Comparison of ENCODE assay signal across 8 mouse cellular contexts in the genomic region with DNA sequence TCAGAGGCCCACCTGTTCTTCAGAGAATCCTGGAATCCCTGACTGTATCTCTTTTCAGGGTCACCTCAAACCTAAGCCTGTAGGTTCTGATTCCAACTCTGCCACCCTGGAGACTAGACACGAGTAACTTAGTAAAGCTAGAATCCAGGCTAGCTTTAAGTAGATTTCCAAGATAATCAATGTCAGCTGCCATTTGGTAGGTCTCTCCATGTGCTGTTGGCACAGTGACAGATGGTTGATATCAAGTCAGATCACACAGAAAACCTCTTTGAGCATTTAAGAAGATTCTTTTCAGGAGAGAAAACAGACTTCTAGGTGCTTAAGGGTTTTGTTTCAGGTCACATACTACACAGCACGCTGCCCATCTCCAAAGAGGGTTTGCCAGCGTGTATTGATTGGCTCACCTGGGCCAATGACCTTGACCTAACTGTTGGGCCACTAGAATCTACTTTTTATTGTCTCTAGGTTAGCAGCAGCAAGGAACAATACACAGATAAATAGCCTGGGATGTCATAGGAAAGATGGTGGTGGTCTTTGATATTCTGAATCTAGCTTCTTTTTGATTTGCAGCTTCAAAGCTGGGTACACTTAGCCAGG. TPM values are rescaled to one million over a fixed set of nuclear protein-coding genes. Genes with fewer than 3 reads are reported as not detected.
DNase-seq lines count a peak whose midpoint lies in the region; ATAC-seq and TF ChIP-seq lines count a peak whose summit lies in the region.

A gene (minus strand): TSS at position 94 of the 597 bp plus-strand sequence.

- peak within 1 kb of the TSS; percentile 97 for H3K4me3 ChIP-seq in gastrocnemius, adult 2 months
- H3K4me3 ChIP-seq in forebrain, embryonic 10.5 days, result peak within 1 kb of the TSS; percentile 62
- H3K4me3 ChIP-seq in liver, embryonic 13.5 days (replicated peaks), result peak within 1 kb of the TSS; percentile 71

- H3K27ac ChIP-seq in gastrocnemius, adult 2 months, result peak within 1 kb of the TSS; percentile 93
- peak within 1 kb of the TSS; percentile 86 for H3K27ac ChIP-seq in forebrain, embryonic 10.5 days
- H3K27ac ChIP-seq in liver, embryonic 13.5 days, result peak within 1 kb of the TSS; percentile 57

- H3K36me3 ChIP-seq in forebrain, embryonic 10.5 days (replicated peaks), result peaks cover 28% of the 10 kb centered on the region
- H3K36me3 ChIP-seq in liver, embryonic 13.5 days, result peaks cover 27% of the 10 kb centered on the region

- H3K4me2 ChIP-seq in liver, embryonic 13.5 days, result peak within 1 kb of the TSS; percentile 85

- peak within 1 kb of the TSS; percentile 77 for H3K9ac ChIP-seq in liver, embryonic 13.5 days

- WGBS in forebrain, embryonic 10.5 days, result 81% methylated on average over 3 of the region's 3 CpGs
- 68% methylated on average over 3 of the region's 3 CpGs for WGBS in liver, embryonic 13.5 days (ENCODE audit: insufficient replicate concordance)

- intact Hi-C loops in gastrocnemius, adult 2 months (cut with DNase I), result loop anchor here (2.0 kb wide), 1 partner anchor 95 kb away; a partner anchor contains a TSS

- H3K4me1 ChIP-seq in forebrain, embryonic 10.5 days, result peaks cover 11% of the 10 kb centered on the region
- peaks cover 61% of the 10 kb centered on the region for H3K4me1 ChIP-seq in liver, embryonic 13.5 days (replicated peaks)

- no peak for DNase-seq in gastrocnemius, adult 2 months
- no peak for DNase-seq in gastrocnemius, postnatal 10 days
- DNase-seq in 416B (ENCODE audit: low read depth), result peak; percentile 22
- DNase-seq in forebrain, embryonic 10.5 days (ENCODE audit: extremely low spot score, low spot score), result no peak
- no peak for DNase-seq in liver, embryonic 13.5 days
- no peak for DNase-seq in thymus, postnatal 10 days (ENCODE audit: low spot score in 2 of 2)
- no peak for DNase-seq in ovary, postnatal 36 days (ENCODE audit: low spot score)
- DNase-seq in kidney, adult 11 months, result no peak

- no peak for ATAC-seq in liver, embryonic 13.5 days (ENCODE audit: low read depth)

- TF ChIP-seq CTCF in gastrocnemius, adult 2 months (IDR thresholded peaks at IDR 0.05), result no peak

- no peaks in the 10 kb centered on the region for H3K27me3 ChIP-seq in forebrain, embryonic 10.5 days (ENCODE audit: poor library complexity, severe bottlenecking)
- no peaks in the 10 kb centered on the region for H3K27me3 ChIP-seq in liver, embryonic 13.5 days

- no peaks in the 10 kb centered on the region for H3K9me3 ChIP-seq in forebrain, embryonic 10.5 days
- H3K9me3 ChIP-seq in liver, embryonic 13.5 days (replicated peaks), result no peaks in the 10 kb centered on the region

RNA-seq across cellular contexts. Expression of the gene that starts here (rescaled TPM):
- total RNA-seq in gastrocnemius, adult 2 months (2021), result 1 to 10 TPM; 1.3 to 1.6 TPM
- 1 to 10 TPM; 3.9 to 6.2 TPM for total RNA-seq in gastrocnemius, postnatal 10 days (2021)
- 10.3 and 11.2 TPM in 2 replicates for polyA plus RNA-seq in forebrain, embryonic 10.5 days (2016; fragmentation: Nextera tagmentation; extraction: Ambion mirVana)
- polyA plus RNA-seq in liver, embryonic 13.5 days (2015; fragmentation: Nextera tagmentation; extraction: Ambion mirVana), result 6.3 and 7.1 TPM in 2 replicates
